Mouse (Mus musculus) embryonic facial prominence, embryonic 11.5 days (tissue): ENCODE measurements around the gene Ccdc12. TPM values are rescaled to one million over a fixed set of nuclear protein-coding genes. Genes with fewer than 3 reads are reported as not detected.

Experiments used
- ATAC-seq: fragments of 200-750 bp; cut with Nextera tagmentation; replicated peaks from 2 replicates; pipeline ENCODE4 v1.8.0; 2017; ENCODE audit warnings: low read depth; ENCODE audit not compliant: insufficient number of reproducible peaks, low FRiP score, low TSS enrichment
- DNase-seq: peaks from one replicate; pipeline ENCODE4 v3.0.0-alpha.2; 2015; ENCODE audit warnings: low spot score
- H3K27ac ChIP-seq: fragments of 300-500 bp; sonication (generic); replicated peaks from 2 replicates; pipeline ENCODE4 v1.5.1; 2014; ENCODE audit warnings: mild to moderate bottlenecking, low read depth, low read length, control low read depth
- H3K27me3 ChIP-seq: fragments of 300-500 bp; sonication (generic); 2 replicates; pipeline ENCODE4 v1.6.1; 2014; ENCODE audit warnings: mild to moderate bottlenecking, low read length, moderate library complexity, mixed read lengths; ENCODE audit not compliant: control insufficient read depth, insufficient read depth
- H3K36me3 ChIP-seq: fragments of 300-500 bp; sonication (generic); replicated peaks from 2 replicates; pipeline ENCODE4 v1.6.1; 2014; ENCODE audit warnings: low read depth, mild to moderate bottlenecking, low read length, moderate library complexity, mixed read lengths; ENCODE audit not compliant: control insufficient read depth, insufficient read depth
- H3K4me1 ChIP-seq: fragments of 300-500 bp; sonication (generic); 2 replicates; pipeline ENCODE4 v1.6.1; 2014; ENCODE audit warnings: low read length, mixed read lengths; ENCODE audit not compliant: control insufficient read depth, insufficient read depth
- H3K4me2 ChIP-seq: fragments of 300-500 bp; sonication (generic); 2 replicates; pipeline ENCODE4 v1.6.1; 2014; ENCODE audit warnings: low read depth, mild to moderate bottlenecking, control low read depth, low read length, moderate library complexity
- H3K4me3 ChIP-seq: fragments of 300-500 bp; sonication (generic); 2 replicates; pipeline ENCODE4 v1.5.1; 2014; ENCODE audit warnings: low read depth, low read length, control low read depth
- H3K9ac ChIP-seq: fragments of 300-500 bp; sonication (generic); replicated peaks from 2 replicates; pipeline ENCODE4 v1.6.1; 2014; ENCODE audit warnings: mild to moderate bottlenecking, control low read depth, low read length
- H3K9me3 ChIP-seq: fragments of 300-500 bp; sonication (generic); replicated peaks from 2 replicates; pipeline ENCODE4 v1.6.1; 2016; ENCODE audit warnings: mild to moderate bottlenecking, low read length, inconsistent platforms, mixed read lengths; ENCODE audit not compliant: control insufficient read depth
- WGBS: fragments of 180-500 bp; shearing (Covaris S2); extraction: QIAGEN DNeasy Blood & Tissue Kit; methylation state at CpG from one replicate; pipeline ENCODE4 v1.1.7; 2014; 5-methylcytosine and 5-hydroxymethylcytosine counted together
- polyA plus RNA-seq: library from polyadenylated mRNA; unstranded; fragments of >200 nt; fragmentation: Nextera tagmentation; extraction: Ambion mirVana; gene quantifications from 2 replicates; pipeline ENCODE4 v1.2.1, GENCODE M21; 2014

Gene Ccdc12
- polyA plus RNA-seq: 117 and 118 TPM in 2 replicates

- peaks cover 16% of the 10 kb centered on the region for H3K27me3 ChIP-seq
- no peaks in the 10 kb centered on the region for H3K36me3 ChIP-seq
- DNase-seq (peak; percentile 97), ATAC-seq (peak; percentile 96)
- H3K4me2 ChIP-seq: peak within 1 kb of the TSS; percentile 58
- WGBS: under 1% methylated on average over 52 of the region's 52 CpGs
- H3K4me1 ChIP-seq: peaks cover 2% of the 10 kb centered on the region; the same call in 1 of the 2 replicates
- H3K9me3 ChIP-seq: no peaks in the 10 kb centered on the region
- peak within 1 kb of the TSS; percentile 52 for H3K27ac ChIP-seq
- peak within 1 kb of the TSS; percentile 54 for H3K4me3 ChIP-seq
- peak within 1 kb of the TSS; percentile 71 for H3K9ac ChIP-seq
These were observed at the start of gene Ccdc12 for GRCm38 (mm10) chr9:110656249-110657221. Gene Ccdc12, plus strand, starts transcription at chr9:110656503.

- Histone ChIP-seq H3K4me2 (no peak overlapping the region), H3K27ac (no peak overlapping the region), H3K36me3 (no peaks in the 10 kb centered on the region; the same call in none of the 2 replicates), H3K9me3 (no peaks in the 10 kb centered on the region), H3K4me1 (no peaks in the 10 kb centered on the region), H3K27me3 (no peaks in the 10 kb centered on the region), H3K4me3 (no peak overlapping the region), H3K9ac (no peak overlapping the region)
- no peak for ATAC-seq
- WGBS: 86% methylated on average over 3 of the region's 3 CpGs
- no peak for DNase-seq
These were observed 44.8 kb upstream of the Ccdc12 start for GRCm38 (mm10) chr9:110611471-110611870.

- 82% methylated on average over 3 of the region's 3 CpGs for WGBS
- ATAC-seq (no peak), DNase-seq (no peak)
- Histone ChIP-seq H3K27me3 (no peaks in the 10 kb centered on the region), H3K9ac (no peak overlapping the region), H3K4me1 (no peaks in the 10 kb centered on the region), H3K36me3 (peaks cover 12% of the 10 kb centered on the region), H3K4me3 (no peak overlapping the region), H3K27ac (no peak overlapping the region), H3K4me2 (no peak overlapping the region), H3K9me3 (no peaks in the 10 kb centered on the region)
These were observed 39.2 kb upstream of the Ccdc12 start for GRCm38 (mm10) chr9:110617081-110617480.

DNA sequence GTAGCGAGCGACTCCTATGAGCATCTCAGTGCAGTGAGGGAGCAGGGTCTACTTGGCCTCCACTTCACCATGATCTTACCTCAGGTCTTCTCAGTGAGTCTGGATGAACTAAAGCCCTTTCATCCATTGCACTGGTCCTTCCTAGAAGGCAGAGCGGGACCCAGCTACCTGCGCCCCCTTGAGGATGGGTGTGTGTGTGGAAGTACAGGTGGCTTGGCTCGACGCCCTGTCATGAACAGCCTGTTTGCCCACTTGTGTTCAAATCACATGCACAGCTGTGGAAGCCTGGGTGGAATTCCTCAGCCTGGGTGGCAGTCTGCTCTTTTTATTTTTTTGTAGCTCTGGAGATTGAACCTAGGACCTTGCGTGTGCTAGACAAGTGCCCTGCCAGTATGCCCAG is 36.1 kb upstream of the Ccdc12 start:
- 91% methylated on average over 7 of the region's 7 CpGs for WGBS
- no peak overlapping the region for H3K4me2 ChIP-seq
- DNase-seq (peak; percentile 7), ATAC-seq (no peak)
- no peak overlapping the region for H3K4me3 ChIP-seq
- no peak overlapping the region for H3K27ac ChIP-seq
- peaks cover 12% of the 10 kb centered on the region for H3K36me3 ChIP-seq
- H3K4me1 ChIP-seq: 0 out of 2 replicates have a peak, but pooled peaks cover 2% of the 10 kb centered on the region
- no peak overlapping the region for H3K9ac ChIP-seq
- no peaks in the 10 kb centered on the region for H3K27me3 ChIP-seq
- H3K9me3 ChIP-seq: no peaks in the 10 kb centered on the region

- 96% methylated on average over 7 of the region's 7 CpGs for WGBS
These were observed 35.6 kb upstream of the Ccdc12 start for GRCm38 (mm10) chr9:110620685-110621084.

DNA sequence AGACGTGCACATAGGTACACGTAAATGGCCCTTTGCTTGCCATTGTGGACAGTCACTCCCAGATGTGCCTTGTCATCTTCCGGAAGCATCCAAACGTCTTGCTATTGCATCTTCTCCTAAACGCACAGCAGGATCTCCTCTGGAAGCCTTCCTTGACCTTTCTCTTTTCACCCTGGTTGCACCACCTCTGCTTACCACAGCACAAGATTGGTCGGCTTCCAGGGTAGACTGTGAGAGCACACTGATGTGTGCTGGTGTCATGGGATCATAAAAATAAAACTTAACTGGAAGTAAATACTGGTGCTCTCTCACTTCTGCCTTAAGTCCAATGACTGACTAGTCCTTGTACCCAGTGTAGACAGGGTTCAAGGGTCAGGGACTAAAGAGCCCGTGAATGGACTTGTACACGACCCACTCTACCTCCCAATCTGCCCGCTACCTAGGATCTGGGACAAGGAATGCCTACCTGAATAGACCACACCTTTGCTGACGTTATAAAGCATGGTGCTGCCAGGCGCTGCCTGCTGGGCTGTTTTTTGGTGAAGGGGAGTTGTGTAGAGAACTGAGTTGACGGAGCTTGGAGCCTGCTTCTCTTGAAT is 33.6 kb upstream of the Ccdc12 start:
- no peak overlapping the region for H3K27ac ChIP-seq
- DNase-seq (no peak), ATAC-seq (no peak)
- no peak overlapping the region for H3K9ac ChIP-seq
- H3K4me2 ChIP-seq: no peak overlapping the region
- H3K27me3 ChIP-seq: no peaks in the 10 kb centered on the region
- H3K4me1 ChIP-seq: 0 out of 2 replicates have a peak, but pooled peaks cover 2% of the 10 kb centered on the region
- WGBS: 81% methylated on average over 12 of the region's 12 CpGs
- no peaks in the 10 kb centered on the region for H3K9me3 ChIP-seq
- no peak overlapping the region for H3K4me3 ChIP-seq
- H3K36me3 ChIP-seq: peaks cover 5% of the 10 kb centered on the region

More at GRCm38 (mm10) chr9:110620685-110621084, 35.6 kb upstream of the Ccdc12 start:
- no peak for ATAC-seq
- no peak for DNase-seq
- Histone ChIP-seq H3K27me3 (no peaks in the 10 kb centered on the region), H3K4me1 (0 out of 2 replicates have a peak, but pooled peaks cover 2% of the 10 kb centered on the region), H3K4me3 (no peak overlapping the region), H3K27ac (no peak overlapping the region), H3K36me3 (peaks cover 12% of the 10 kb centered on the region), H3K9me3 (no peaks in the 10 kb centered on the region), H3K4me2 (no peak overlapping the region), H3K9ac (no peak overlapping the region)

DNA sequence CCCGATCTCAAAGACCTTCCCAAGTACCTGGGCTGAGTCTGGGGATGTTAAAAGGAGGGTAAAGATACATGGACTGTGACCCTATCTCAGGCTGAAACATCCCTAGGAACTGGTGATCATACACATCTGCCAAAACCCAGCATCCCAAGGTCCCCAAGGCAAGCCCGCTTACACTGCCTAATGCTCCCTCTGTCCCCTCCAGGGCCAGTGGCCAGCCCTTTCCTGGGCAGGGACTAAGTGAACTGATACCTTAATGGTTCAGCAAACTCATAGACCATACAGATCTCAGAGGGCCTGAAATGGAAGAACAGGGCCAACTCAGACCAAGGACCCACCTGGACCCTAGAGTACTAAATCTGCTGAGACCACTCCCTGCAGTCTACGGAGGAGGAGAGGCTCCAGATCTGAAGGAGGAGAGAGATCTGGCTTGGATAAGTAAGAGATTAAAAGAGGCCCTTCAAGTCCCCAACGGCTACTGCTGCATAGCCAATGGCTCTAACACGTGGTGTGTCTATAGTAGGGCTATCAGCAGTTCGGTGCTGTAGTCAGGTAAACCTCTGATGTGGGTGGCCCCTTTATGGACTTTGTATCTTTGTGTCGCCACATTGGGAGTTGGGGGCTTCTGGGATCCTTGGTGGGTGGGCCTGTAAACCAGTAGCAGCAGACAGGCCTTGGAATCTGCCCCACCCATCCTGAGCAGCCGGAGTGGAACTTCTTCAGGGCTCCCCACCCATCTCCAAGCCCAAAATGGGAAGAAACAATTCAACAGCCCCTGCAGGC is 32.7 kb upstream of the Ccdc12 start:
- Histone ChIP-seq H3K27ac (peak overlapping the region; percentile 66), H3K4me2 (peak overlapping the region; percentile 87), H3K27me3 (no peaks in the 10 kb centered on the region), H3K4me1 (0 out of 2 replicates have a peak, but pooled peaks cover 2% of the 10 kb centered on the region), H3K9me3 (no peaks in the 10 kb centered on the region), H3K9ac (peak overlapping the region; percentile 73), H3K4me3 (peak overlapping the region; percentile 44), H3K36me3 (peaks cover 5% of the 10 kb centered on the region)
- DNase-seq (peak; percentile 8), ATAC-seq (no peak)
- WGBS: 48% methylated on average over 8 of the region's 8 CpGs
